Mouse (Mus musculus) lung, adult 2 months (tissue): ENCODE results near the gene Tcerg1l.

ENCODE experiments used
- CTCF ChIP-seq: fragments of 200-500 bp; IDR thresholded peaks from 2 replicates; pipeline ENCODE4 v1.5.1; 2011; ENCODE audit warnings: mild to moderate bottlenecking, low read length, control low read depth; ENCODE audit not compliant: insufficient read depth
- POLR2A ChIP-seq: fragments of 200-500 bp; IDR thresholded peaks from 2 replicates; pipeline ENCODE4 v1.6.1; 2011; ENCODE audit warnings: low read depth, mild to moderate bottlenecking, control low read depth, low read length, borderline replicate concordance; ENCODE audit errors: extremely low read depth

DNA sequence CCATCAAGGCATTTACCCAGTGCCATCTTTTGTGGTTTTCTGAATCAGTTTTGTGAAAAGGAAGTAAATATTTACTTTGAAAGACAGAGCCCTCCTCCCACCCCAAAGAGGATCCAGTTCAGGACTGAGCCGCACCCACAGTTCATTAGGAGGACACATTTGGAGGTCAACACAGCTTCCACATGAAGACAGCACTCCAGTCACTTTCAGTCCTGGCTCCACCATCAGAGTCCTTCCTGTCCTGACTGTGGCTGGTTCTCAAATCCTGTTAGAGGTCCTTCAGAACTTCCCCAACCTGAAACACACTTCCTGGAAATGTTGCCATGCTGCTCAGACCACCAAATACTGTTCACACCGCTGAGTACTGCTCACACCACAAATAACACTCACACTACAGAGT, 201.4 kb downstream of the Tcerg1l start:
- no peak for TF ChIP-seq CTCF
- no peak for TF ChIP-seq POLR2A
